Mouse (Mus musculus): ENCODE data around the gene Folr1. TPM values are rescaled to one million over a fixed set of nuclear protein-coding genes. Genes with fewer than 3 reads are reported as not detected.

Gene Folr1
- total RNA-seq (2023), result not detected

DNA sequence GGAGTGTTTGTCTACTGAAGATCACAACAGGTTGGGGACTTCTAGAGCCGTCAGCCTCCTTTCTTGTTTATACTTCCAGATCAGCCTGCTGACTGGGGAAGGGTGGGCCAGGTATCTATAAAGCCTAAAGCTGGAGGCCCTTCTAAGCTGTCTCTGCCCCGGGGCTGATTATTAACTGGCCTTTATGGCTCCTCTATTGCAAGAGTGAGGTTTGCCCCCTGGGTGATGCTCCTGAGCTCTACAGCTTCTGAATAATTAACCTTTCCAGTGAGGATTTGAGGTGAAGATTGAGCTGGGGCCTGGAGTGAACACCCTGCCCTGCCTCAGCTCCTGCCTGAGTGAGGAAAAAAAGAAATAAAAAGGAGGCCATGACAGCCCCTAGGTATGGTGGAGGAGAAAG, at the start of gene Folr1:
TSS of gene Folr1 (minus strand) at position 160 of the 400 bp plus-strand sequence.

DNA sequence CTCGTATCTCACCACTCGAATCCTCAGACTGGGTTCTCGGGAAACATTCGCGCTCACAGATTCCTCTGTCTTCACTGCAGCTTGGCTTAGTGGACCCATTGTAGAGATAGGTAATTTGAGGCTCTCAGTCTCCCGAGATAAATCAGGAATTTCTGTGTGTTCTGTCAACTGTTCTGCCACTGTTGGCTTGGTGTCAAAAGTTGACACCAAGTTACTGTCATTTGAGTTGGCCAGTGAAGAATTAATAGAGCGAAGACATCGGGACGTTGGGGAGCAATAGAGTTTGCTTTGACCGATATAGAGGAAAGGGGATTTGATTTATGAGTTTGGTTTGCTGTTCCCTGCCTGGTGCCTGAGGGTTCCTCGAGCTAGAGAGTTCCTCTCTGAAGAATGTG, 35.7 kb upstream of the Folr1 start, which contains the start of gene Tomt:
TSS of gene Tomt (minus strand) at position 73 of the 395 bp plus-strand sequence.

DNA sequence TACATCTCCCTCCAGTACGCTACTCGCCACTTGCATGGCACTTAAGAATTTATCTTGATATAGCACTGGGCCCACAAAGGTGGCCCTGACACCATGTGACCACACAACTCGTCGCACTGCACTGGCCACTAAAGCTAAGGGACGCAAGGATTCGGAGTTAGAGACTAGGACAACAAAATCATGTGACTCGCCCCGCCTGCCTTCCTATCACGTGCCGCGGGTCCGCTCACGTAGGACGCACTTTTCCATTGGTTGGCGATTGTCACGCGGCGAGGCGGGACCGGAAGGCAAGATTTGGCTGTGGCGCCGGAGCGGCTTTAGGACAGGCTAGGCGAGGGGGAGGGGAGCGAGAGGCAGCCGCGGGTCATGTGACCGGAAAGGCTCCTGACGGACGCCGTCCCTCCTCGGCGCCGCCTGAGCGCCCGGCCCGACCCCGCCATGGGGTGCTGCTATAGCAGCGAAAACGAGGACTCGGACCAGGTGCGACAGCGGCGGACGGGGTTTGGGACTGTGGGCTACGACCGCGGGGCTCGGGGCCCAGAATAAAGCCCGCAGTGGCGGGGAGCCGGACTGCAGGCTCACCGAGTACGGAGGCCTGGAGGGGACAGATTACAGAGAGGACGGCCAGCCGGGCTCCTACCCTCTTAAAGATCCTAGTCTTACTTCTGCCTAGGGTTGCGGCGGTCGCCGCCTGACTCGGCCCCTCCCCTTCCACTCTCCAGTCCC, 35.1 kb upstream of the Folr1 start, which contains the start of gene Lamtor1:
TSS of gene Lamtor1 (plus strand) at position 344 of the 726 bp plus-strand sequence.

DNA sequence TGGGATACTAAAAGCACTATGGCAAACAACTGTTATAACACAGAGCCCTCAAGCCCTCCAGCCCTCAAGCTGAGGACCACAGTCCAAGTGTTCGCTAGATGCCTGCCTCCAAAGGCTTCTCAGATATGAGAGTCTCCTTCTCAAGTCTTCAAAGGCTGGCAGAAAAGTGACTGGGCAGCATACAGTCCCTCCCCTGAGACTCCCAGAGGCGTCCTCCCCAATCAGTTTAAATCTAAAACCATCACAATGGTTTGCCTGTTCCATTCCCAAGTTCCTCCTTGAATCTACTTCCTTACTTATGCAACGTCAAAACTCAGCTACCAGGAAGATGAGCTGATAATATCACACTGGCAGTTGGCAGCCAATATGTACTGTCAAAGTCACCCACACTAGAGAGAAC, 7.2 kb downstream of the Folr1 start, which contains the start of gene Anapc15:
TSS of gene Anapc15 (plus strand) at position 301 of the 400 bp plus-strand sequence.

DNA sequence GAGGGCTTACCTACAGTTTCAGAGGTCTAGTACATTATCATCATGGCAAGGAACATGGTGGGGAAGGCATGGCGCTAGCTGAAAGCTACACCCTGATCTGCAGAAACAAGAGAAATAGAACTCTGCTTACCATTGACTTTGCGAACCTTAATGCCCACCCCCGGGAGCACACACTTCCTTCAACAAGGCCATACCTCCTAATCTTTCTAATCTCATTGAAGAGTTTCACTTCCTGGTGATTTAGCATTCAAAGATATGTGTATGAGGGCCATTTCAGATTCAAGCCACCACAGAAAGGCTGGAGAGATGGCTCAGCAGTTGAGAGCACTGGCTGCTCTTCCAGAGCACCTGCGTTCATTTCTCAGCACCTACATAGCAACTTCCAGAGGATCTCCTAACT, 13.5 kb downstream of the Folr1 start, which contains the start of gene Folr2:
TSS of gene Folr2 (minus strand) at position 101 of the 400 bp plus-strand sequence.

DNA sequence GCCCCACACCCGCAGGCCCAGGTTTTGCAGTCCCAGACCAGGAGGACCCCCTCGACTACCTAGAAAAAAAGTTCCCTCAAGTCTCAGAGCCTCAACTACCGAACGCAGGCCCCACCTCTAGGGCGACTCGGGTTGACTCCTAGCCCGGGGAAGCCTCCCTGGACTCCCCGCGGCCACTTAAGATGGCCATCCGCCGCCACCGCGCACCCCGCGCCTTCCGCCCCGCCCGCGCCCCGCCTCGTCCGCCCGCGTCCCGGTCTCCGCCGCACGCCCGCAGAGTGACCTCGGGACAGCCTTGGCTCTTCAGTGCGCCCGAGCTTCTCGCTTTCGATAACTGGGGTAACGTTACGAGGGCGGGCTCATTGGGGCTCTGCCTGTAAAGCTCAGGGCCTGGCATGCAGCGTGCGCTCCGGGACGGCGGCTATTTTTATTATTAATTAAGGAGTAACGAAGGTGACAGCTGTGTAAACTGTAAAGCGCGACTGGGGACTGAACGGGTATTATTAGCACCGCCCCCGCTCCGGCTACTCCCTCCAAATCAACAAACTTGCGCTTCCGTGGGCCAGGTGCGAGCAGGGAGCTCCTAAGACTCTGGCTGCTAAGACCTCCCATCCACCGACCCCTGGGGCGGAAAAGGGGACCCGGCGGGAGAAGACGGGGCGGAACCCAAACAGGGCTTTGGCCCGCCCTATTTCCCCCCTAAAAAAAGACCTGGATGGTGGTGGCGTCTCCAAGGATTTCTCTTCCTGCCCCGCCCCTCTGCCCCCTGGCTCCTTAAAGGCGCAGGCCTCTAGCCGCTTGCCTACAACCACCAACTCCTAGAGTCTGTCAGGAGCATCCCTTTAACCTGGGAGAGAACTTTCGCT, 32.7 kb downstream of the Folr1 start, which contains the start of gene Inppl1:
TSS of gene Inppl1 (minus strand) at position 624 of the 866 bp plus-strand sequence.

DNA sequence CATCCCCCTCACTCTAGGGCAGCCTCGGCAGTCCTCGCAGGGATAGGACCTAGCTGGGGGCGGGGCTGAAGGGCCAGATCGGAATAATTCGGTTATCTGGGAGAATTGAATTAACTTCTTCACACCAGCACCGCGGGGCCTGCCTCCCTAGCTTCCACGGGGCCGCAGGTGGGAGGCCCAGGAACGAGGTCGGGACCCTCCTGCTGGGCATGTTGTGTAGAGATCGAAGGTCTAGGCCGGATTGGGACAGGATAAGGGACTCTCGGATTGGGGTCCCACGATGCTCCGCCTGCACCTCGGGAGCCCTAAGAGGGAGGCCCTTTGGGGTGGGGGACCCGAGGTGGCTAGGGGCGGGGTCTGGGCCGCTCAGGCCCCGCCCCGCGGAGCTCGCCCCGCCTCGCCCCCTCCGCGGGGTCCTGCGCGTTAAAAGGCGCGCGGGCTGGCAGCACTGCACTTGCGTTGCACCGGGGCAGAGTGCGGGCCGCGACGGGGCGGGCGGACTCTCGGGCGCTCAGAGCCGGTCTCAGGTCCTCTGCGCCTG, 52.7 kb downstream of the Folr1 start, which contains the start of gene Phox2a:
TSS of gene Phox2a (plus strand) at position 453 of the 541 bp plus-strand sequence.

Other genes starting within 250 kb of the Folr1 start
- 10 to 100 TPM; 20.2 to 21.4 TPM for gene Clpb, start 207.2 kb downstream of the Folr1 start, total RNA-seq (2023)
- gene Phox2a, start 52.5 kb downstream of the Folr1 start, total RNA-seq (2023), result not detected
- gene Inppl1, start 32.6 kb downstream of the Folr1 start, total RNA-seq (2023), result 10 to 100 TPM; 45.1 to 57.0 TPM
- 1 to 10 TPM; 1.1 to 1.2 TPM for gene Folr2, start 13.6 kb downstream of the Folr1 start, total RNA-seq (2023)
- gene Anapc15, start 7.1 kb downstream of the Folr1 start, total RNA-seq (2023), result 10 to 100 TPM; 79.4 to 88.5 TPM
- gene Lamtor1, start 35.1 kb upstream of the Folr1 start, total RNA-seq (2023), result 10 to 100 TPM; 61.3 to 73.3 TPM
- not detected for gene Tomt, start 35.6 kb upstream of the Folr1 start, total RNA-seq (2023)
- gene Lrrc51, start 63.1 kb upstream of the Folr1 start, total RNA-seq (2023), result 1 to 10 TPM; 1.3 to 2.0 TPM
- gene Numa1, start 63.3 kb upstream of the Folr1 start, total RNA-seq (2023), result 100 to 1,000 TPM; 269 to 277 TPM
- gene Il18bp, start 147.9 kb upstream of the Folr1 start, total RNA-seq (2023), result 10 to 100 TPM; 10.8 to 11.9 TPM
- gene Rnf121, start 194.7 kb upstream of the Folr1 start, total RNA-seq (2023), result 10 to 100 TPM; 41.2 to 41.7 TPM
- 10 to 100 TPM; 56.4 to 59.1 TPM for gene Xndc1, start 194.7 kb upstream of the Folr1 start, total RNA-seq (2023)
- gene Xntrpc, start 194.9 kb upstream of the Folr1 start, total RNA-seq (2023), result 1 to 10 TPM; 5.1 to 7.1 TPM
- gene Trpc2, start 212.3 kb upstream of the Folr1 start, total RNA-seq (2023), result 1 to 10 TPM; 2.4 to 3.8 TPM
- not detected for gene Art1, start 231.0 kb upstream of the Folr1 start, total RNA-seq (2023)
- 1 to 10 TPM; 1.0 to 2.2 TPM for gene Art5, start 238.7 kb upstream of the Folr1 start, total RNA-seq (2023)
- gene Chrna10, start 246.0 kb upstream of the Folr1 start, total RNA-seq (2023), result not detected

Data from B cell, adult 67 days (primary cell).